Mouse (Mus musculus): ENCODE data around the gene Gm13102.
"Not testable (repeated sequence)": the region's sequence is repeated elsewhere in the genome, so short reads cannot be mapped to it uniquely, and the experiment has no call there.

The Gm13102 gene

DNA sequence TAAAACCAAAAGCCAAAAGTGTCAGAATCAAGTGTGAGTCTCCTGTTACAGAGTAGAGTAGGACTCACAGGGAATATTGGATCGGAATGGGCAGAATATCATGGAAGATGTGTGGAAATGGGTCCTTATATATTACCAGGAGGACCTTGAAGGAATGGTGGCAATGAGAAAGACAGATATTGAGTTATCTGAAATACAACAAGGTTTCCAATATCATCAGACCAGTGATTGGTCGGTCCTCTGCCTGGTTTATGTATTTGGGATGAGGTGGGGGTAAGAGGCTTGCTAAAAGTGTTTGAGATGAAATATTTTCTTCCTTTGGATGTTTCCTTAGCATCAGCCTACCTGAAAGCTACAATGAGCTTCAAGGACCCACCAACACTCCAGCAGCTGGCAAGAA lies at the start of gene Gm13102:
Gene Gm13102 (plus strand): TSS at position 301 of the 400 bp plus-strand sequence.
- not testable (repeated sequence) for DNase-seq

DNA sequence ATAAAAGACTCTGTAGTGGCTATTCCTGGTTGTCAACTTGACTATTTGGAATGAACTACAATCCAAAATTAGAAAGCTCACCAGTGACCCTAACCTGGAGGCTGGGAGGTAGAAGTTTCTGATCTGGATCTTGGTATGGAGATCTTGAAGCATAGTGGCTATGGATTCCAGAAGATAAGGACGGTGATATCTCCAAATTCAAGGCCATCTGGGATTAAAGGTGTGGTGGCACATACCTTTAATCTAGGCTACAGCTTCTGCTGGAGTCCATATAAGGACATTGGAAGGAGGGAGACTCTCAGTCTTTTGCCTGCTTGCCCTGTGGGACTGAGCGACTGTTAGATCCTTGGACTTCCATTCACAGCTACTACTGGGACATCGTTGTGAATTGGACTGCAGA lies 47.4 kb upstream of the Gm13102 start, which contains the start of gene Pramel4:
Gene Pramel4 (plus strand): TSS at position 301 of the 400 bp plus-strand sequence.
- not testable (repeated sequence) for DNase-seq

Measured in thymus, postnatal 14 days (tissue).